Mouse (Mus musculus): ENCODE measurements around the gene Top1. TPM values are rescaled to one million over a fixed set of nuclear protein-coding genes. Genes with fewer than 3 reads are reported as not detected.

Top1 gene
- polyA plus RNA-seq, 1 experiment, result 21.5 TPM

- no peak overlapping the region for H3ac ChIP-seq (ENCODE audit: control insufficient read depth, insufficient read length, low read depth)
- no peak for TF ChIP-seq CTCF (IDR thresholded peaks at IDR 0.05; ENCODE audit: control insufficient read depth, insufficient read depth, insufficient read length)
- no peak for TF ChIP-seq MAX (IDR thresholded peaks at IDR 0.05)
- peak; percentile 92 for TF ChIP-seq MYOD1 (IDR thresholded peaks at IDR 0.05; ENCODE audit: control insufficient read depth, insufficient read length, low read depth)
- no peak for TF ChIP-seq FOSL1 (IDR thresholded peaks at IDR 0.05; ENCODE audit: insufficient read depth, low read length, poor library complexity, severe bottlenecking)
- TF ChIP-seq MYOG (IDR thresholded peaks at IDR 0.05; ENCODE audit: control insufficient read depth, extremely low read depth, insufficient read length), result no peak
- TF ChIP-seq CEBPB (IDR thresholded peaks at IDR 0.05; ENCODE audit: low read depth), result no peak
- no peak for TF ChIP-seq USF1 (IDR thresholded peaks at IDR 0.05; ENCODE audit: low read depth)
- peaks cover 8% of the 10 kb centered on the region for H3K36me3 ChIP-seq (ENCODE audit: control insufficient read depth, insufficient read depth)
- H3K4me3 ChIP-seq (ENCODE audit: insufficient read depth, poor library complexity, severe bottlenecking), result no peak overlapping the region
- H3K27me3 ChIP-seq (ENCODE audit: control insufficient read depth, insufficient read depth, insufficient read length), result no peaks in the 10 kb centered on the region
- H3K79me3 ChIP-seq (ENCODE audit: low read depth), result peaks cover 59% of the 10 kb centered on the region
- peaks cover 95% of the 10 kb centered on the region for H3K79me2 ChIP-seq (ENCODE audit: control insufficient read depth, insufficient read depth)
These were observed 94.1 kb downstream of the Top1 start for GRCm38 (mm10) chr2:160739647-160740356.

- Histone ChIP-seq H3ac (ENCODE audit: control insufficient read depth, insufficient read length, low read depth) (no peak overlapping the region), H3K4me3 (ENCODE audit: insufficient read depth, poor library complexity, severe bottlenecking) (no peak overlapping the region), H3K27me3 (ENCODE audit: control insufficient read depth, insufficient read depth, insufficient read length) (no peaks in the 10 kb centered on the region), H3K36me3 (ENCODE audit: control insufficient read depth, insufficient read depth) (peaks cover 8% of the 10 kb centered on the region), H3K79me2 (ENCODE audit: control insufficient read depth, insufficient read depth) (peaks cover 95% of the 10 kb centered on the region), H3K79me3 (ENCODE audit: low read depth) (peaks cover 56% of the 10 kb centered on the region)
- no peak for TF ChIP-seq CTCF (IDR thresholded peaks at IDR 0.05; ENCODE audit: control insufficient read depth, insufficient read depth, insufficient read length)
- TF ChIP-seq CEBPB (IDR thresholded peaks at IDR 0.05; ENCODE audit: low read depth), result no peak
These were observed 95.0 kb downstream of the Top1 start for GRCm38 (mm10) chr2:160740521-160741156.

GRCm38 (mm10) chr2:160741580-160741979 lies 95.9 kb downstream of the Top1 start:
- Histone ChIP-seq H3K27me3 (ENCODE audit: control insufficient read depth, insufficient read depth, insufficient read length) (no peaks in the 10 kb centered on the region), H3K4me3 (ENCODE audit: insufficient read depth, poor library complexity, severe bottlenecking) (no peak overlapping the region), H3K36me3 (ENCODE audit: control insufficient read depth, insufficient read depth) (peaks cover 5% of the 10 kb centered on the region), H3ac (ENCODE audit: control insufficient read depth, insufficient read length, low read depth) (no peak overlapping the region), H3K79me3 (ENCODE audit: low read depth) (peaks cover 54% of the 10 kb centered on the region), H3K79me2 (ENCODE audit: control insufficient read depth, insufficient read depth) (peaks cover 95% of the 10 kb centered on the region)
- TF ChIP-seq MAX (IDR thresholded peaks at IDR 0.05) (no peak), MYOG (IDR thresholded peaks at IDR 0.05; ENCODE audit: control insufficient read depth, extremely low read depth, insufficient read length) (no peak), USF1 (IDR thresholded peaks at IDR 0.05; ENCODE audit: low read depth) (no peak), FOSL1 (IDR thresholded peaks at IDR 0.05; ENCODE audit: insufficient read depth, low read length, poor library complexity, severe bottlenecking) (no peak), CEBPB (IDR thresholded peaks at IDR 0.05; ENCODE audit: low read depth) (no peak), MYOD1 (IDR thresholded peaks at IDR 0.05; ENCODE audit: control insufficient read depth, insufficient read length, low read depth) (no peak), CTCF (IDR thresholded peaks at IDR 0.05; ENCODE audit: control insufficient read depth, insufficient read depth, insufficient read length) (no peak)

GRCm38 (mm10) chr2:160742161-160742609 lies 96.5 kb downstream of the Top1 start:
- no peak overlapping the region for H3K4me3 ChIP-seq (ENCODE audit: insufficient read depth, poor library complexity, severe bottlenecking)
- no peaks in the 10 kb centered on the region for H3K27me3 ChIP-seq (ENCODE audit: control insufficient read depth, insufficient read depth, insufficient read length)
- peaks cover under 1% of the 10 kb centered on the region for H3K36me3 ChIP-seq (ENCODE audit: control insufficient read depth, insufficient read depth)
- TF ChIP-seq USF1 (IDR thresholded peaks at IDR 0.05; ENCODE audit: low read depth), result no peak
- TF ChIP-seq CTCF (IDR thresholded peaks at IDR 0.05; ENCODE audit: control insufficient read depth, insufficient read depth, insufficient read length), result no peak
- no peak for TF ChIP-seq MAX (IDR thresholded peaks at IDR 0.05)
- peaks cover 53% of the 10 kb centered on the region for H3K79me3 ChIP-seq (ENCODE audit: low read depth)
- H3K79me2 ChIP-seq (ENCODE audit: control insufficient read depth, insufficient read depth), result peaks cover 94% of the 10 kb centered on the region
- H3ac ChIP-seq (ENCODE audit: control insufficient read depth, insufficient read length, low read depth), result no peak overlapping the region

- H3K79me3 ChIP-seq (ENCODE audit: low read depth), result peaks cover 44% of the 10 kb centered on the region
- TF ChIP-seq CTCF (IDR thresholded peaks at IDR 0.05; ENCODE audit: control insufficient read depth, insufficient read depth, insufficient read length) (peak; percentile 11), MYOD1 (IDR thresholded peaks at IDR 0.05; ENCODE audit: control insufficient read depth, insufficient read length, low read depth) (no peak)
- peaks cover 16% of the 10 kb centered on the region for H3K36me3 ChIP-seq (ENCODE audit: control insufficient read depth, insufficient read depth)
- no peak overlapping the region for H3ac ChIP-seq (ENCODE audit: control insufficient read depth, insufficient read length, low read depth)
- no peaks in the 10 kb centered on the region for H3K27me3 ChIP-seq (ENCODE audit: control insufficient read depth, insufficient read depth, insufficient read length)
- no peak overlapping the region for H3K4me3 ChIP-seq (ENCODE audit: insufficient read depth, poor library complexity, severe bottlenecking)
- H3K79me2 ChIP-seq (ENCODE audit: control insufficient read depth, insufficient read depth), result peaks cover 81% of the 10 kb centered on the region
These were observed 98.5 kb downstream of the Top1 start for GRCm38 (mm10) chr2:160744040-160744822.
